Mouse (Mus musculus): ENCODE results near the gene Tbc1d10b.

DNA sequence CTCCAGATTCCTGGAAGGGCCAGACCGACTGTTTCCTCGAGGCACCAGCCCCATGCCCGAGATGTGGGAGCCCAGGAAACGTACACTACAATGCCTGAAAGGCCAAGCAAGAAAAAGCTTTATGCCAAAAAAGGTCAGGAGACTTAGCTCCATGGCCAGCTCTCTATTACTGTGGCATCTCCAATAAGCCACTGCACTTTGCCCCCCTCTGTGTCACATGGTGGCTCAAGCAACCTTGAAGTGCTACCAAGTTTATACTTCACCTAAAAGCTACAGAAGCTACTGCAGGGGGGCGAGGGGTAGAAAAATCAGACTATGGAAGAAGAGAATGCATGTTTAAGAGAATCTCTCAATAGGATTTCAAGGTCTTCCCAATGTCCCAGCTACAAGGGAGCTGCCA, 15.3 kb downstream of the Tbc1d10b start:
- TF ChIP-seq CTCF (IDR thresholded peaks at IDR 0.05 in 2 of 3, conservative IDR thresholded peaks at IDR 0.05 in 1 of 3; ENCODE audit: control insufficient read depth in 1 of 3, insufficient read depth in 1 of 3, low read depth in 2 of 3, low read length in 3 of 3, poor library complexity in 1 of 3, severe bottlenecking in 1 of 3) (no peak), UBTF (IDR thresholded peaks at IDR 0.05; ENCODE audit: borderline replicate concordance, insufficient read depth, low read depth, low read length) (no peak), ETS1 (IDR thresholded peaks at IDR 0.05; ENCODE audit: low read depth, low read length) (no peak), EP300 (IDR thresholded peaks at IDR 0.05; ENCODE audit: low read depth in 1 of 2, low read length in 2 of 2) (no peak), GATA1 (IDR thresholded peaks at IDR 0.05; ENCODE audit: low read depth, low read length) (no peak), POLR2A (IDR thresholded peaks at IDR 0.05; ENCODE audit: control insufficient read depth in 1 of 2, insufficient read depth in 1 of 2, low read depth in 1 of 2, low read length in 2 of 2, poor library complexity in 1 of 2) (no peak), HCFC1 (IDR thresholded peaks at IDR 0.05; ENCODE audit: low read depth, low read length) (no peak), USF1 (IDR thresholded peaks at IDR 0.05; ENCODE audit: low read depth, low read length) (no peak), ZNF384 (IDR thresholded peaks at IDR 0.05; ENCODE audit: low read depth, low read length) (no peak), MXI1 (IDR thresholded peaks at IDR 0.05; ENCODE audit: low read depth, low read length) (no peak), POLR2AphosphoS2 (IDR thresholded peaks at IDR 0.05; ENCODE audit: low read length) (no peak), MAX (IDR thresholded peaks at IDR 0.05; ENCODE audit: low read length) (no peak), BHLHE40 (IDR thresholded peaks at IDR 0.05; ENCODE audit: borderline replicate concordance, low read depth, low read length) (no peak)

All from MEL (cell line).